Mouse (Mus musculus): Measurements from ENCODE around the gene Asb6. TPM values are rescaled to one million over a fixed set of nuclear protein-coding genes. Genes with fewer than 3 reads are reported as not detected.

Asb6 gene
- total and polyA plus RNA-seq, 3 experiments: 50.1 to 54.6 TPM; not detected in 1

GRCm38 (mm10) chr2:30795889-30796275 lies 34.3 kb downstream of the Asb6 start:
- H3K27ac ChIP-seq (ENCODE audit: control insufficient read depth, low read depth, low read length): no peak overlapping the region
- H3K4me1 ChIP-seq (ENCODE audit: control insufficient read depth in 1 of 2, insufficient read depth in 2 of 2, low read length in 2 of 2): peaks cover 0 to 10% of the 10 kb centered on the region in 2 experiments; a peak in 3 of 4 replicates
- no peak for DNase-seq (ENCODE audit: low read depth, low spot score)
- H3K27me3 ChIP-seq (ENCODE audit: control insufficient read depth in 1 of 2, insufficient read depth in 2 of 2, low read length in 2 of 2): no peaks in the 10 kb centered on the region
- H3K9ac ChIP-seq (ENCODE audit: control insufficient read depth, low read depth, low read length, poor library complexity, severe bottlenecking): peak overlapping the region; percentile 53
- no peaks in the 10 kb centered on the region for H3K79me2 ChIP-seq (ENCODE audit: control insufficient read depth, insufficient read depth, low read length, poor library complexity)
- H3K9me3 ChIP-seq (replicated peaks; ENCODE audit: insufficient read depth, low read length): no peaks in the 10 kb centered on the region
- H3K4me3 ChIP-seq (ENCODE audit: control insufficient read depth in 1 of 2, insufficient read depth in 1 of 2, low read depth in 2 of 2, low read length in 2 of 2): peak overlapping the region; percentile 51 to 77
- peaks cover 0 to 4% of the 10 kb centered on the region in 2 experiments; a peak in 2 of 4 replicates for H3K36me3 ChIP-seq (ENCODE audit: control insufficient read depth in 1 of 2, insufficient read depth in 2 of 2, low read length in 2 of 2)
- no peak for TF ChIP-seq CTCF (IDR thresholded peaks at IDR 0.05 in 2 of 3, conservative IDR thresholded peaks at IDR 0.05 in 1 of 3; ENCODE audit: control insufficient read depth in 1 of 3, insufficient read depth in 1 of 3, low read depth in 2 of 3, low read length in 3 of 3, poor library complexity in 1 of 3, severe bottlenecking in 1 of 3)
- TF ChIP-seq RCOR1 (IDR thresholded peaks at IDR 0.05; ENCODE audit: low read depth, low read length): no peak

GRCm38 (mm10) chr2:30795271-30795888 lies 34.8 kb downstream of the Asb6 start:
- no peak for DNase-seq (ENCODE audit: low read depth, low spot score)
- Histone ChIP-seq H3K4me1 (ENCODE audit: control insufficient read depth in 1 of 2, insufficient read depth in 2 of 2, low read length in 2 of 2) (peaks cover 0 to 10% of the 10 kb centered on the region in 2 experiments; a peak in 3 of 4 replicates), H3K36me3 (ENCODE audit: control insufficient read depth in 1 of 2, insufficient read depth in 2 of 2, low read length in 2 of 2) (peaks cover 0 to 4% of the 10 kb centered on the region in 2 experiments; a peak in 2 of 4 replicates), H3K9me3 (replicated peaks; ENCODE audit: insufficient read depth, low read length) (no peaks in the 10 kb centered on the region), H3K4me3 (ENCODE audit: control insufficient read depth in 1 of 2, insufficient read depth in 1 of 2, low read depth in 2 of 2, low read length in 2 of 2) (peak overlapping the region; percentile 50 to 71), H3K27me3 (ENCODE audit: control insufficient read depth in 1 of 2, insufficient read depth in 2 of 2, low read length in 2 of 2) (no peaks in the 10 kb centered on the region), H3K9ac (ENCODE audit: control insufficient read depth, low read depth, low read length, poor library complexity, severe bottlenecking) (peak overlapping the region; percentile 37), H3K27ac (ENCODE audit: control insufficient read depth, low read depth, low read length) (no peak overlapping the region), H3K79me2 (ENCODE audit: control insufficient read depth, insufficient read depth, low read length, poor library complexity) (no peaks in the 10 kb centered on the region)
- no peak for TF ChIP-seq USF1 (IDR thresholded peaks at IDR 0.05; ENCODE audit: low read depth, low read length)
- no peak for TF ChIP-seq CTCF (IDR thresholded peaks at IDR 0.05 in 2 of 3, conservative IDR thresholded peaks at IDR 0.05 in 1 of 3; ENCODE audit: control insufficient read depth in 1 of 3, insufficient read depth in 1 of 3, low read depth in 2 of 3, low read length in 3 of 3, poor library complexity in 1 of 3, severe bottlenecking in 1 of 3)
- TF ChIP-seq TCF12 (IDR thresholded peaks at IDR 0.05; ENCODE audit: low read depth, low read length): no peak
- no peak for TF ChIP-seq GATA1 (IDR thresholded peaks at IDR 0.05; ENCODE audit: low read depth, low read length)
- TF ChIP-seq BHLHE40 (IDR thresholded peaks at IDR 0.05; ENCODE audit: borderline replicate concordance, low read depth, low read length): no peak
- TF ChIP-seq EP300 (IDR thresholded peaks at IDR 0.05; ENCODE audit: low read depth in 1 of 2, low read length in 2 of 2): no peak
- no peak for TF ChIP-seq MAX (IDR thresholded peaks at IDR 0.05; ENCODE audit: low read length)
- no peak for TF ChIP-seq MXI1 (IDR thresholded peaks at IDR 0.05; ENCODE audit: low read depth, low read length)
- no peak for TF ChIP-seq ZKSCAN1 (IDR thresholded peaks at IDR 0.05; ENCODE audit: low read depth, low read length)

DNA sequence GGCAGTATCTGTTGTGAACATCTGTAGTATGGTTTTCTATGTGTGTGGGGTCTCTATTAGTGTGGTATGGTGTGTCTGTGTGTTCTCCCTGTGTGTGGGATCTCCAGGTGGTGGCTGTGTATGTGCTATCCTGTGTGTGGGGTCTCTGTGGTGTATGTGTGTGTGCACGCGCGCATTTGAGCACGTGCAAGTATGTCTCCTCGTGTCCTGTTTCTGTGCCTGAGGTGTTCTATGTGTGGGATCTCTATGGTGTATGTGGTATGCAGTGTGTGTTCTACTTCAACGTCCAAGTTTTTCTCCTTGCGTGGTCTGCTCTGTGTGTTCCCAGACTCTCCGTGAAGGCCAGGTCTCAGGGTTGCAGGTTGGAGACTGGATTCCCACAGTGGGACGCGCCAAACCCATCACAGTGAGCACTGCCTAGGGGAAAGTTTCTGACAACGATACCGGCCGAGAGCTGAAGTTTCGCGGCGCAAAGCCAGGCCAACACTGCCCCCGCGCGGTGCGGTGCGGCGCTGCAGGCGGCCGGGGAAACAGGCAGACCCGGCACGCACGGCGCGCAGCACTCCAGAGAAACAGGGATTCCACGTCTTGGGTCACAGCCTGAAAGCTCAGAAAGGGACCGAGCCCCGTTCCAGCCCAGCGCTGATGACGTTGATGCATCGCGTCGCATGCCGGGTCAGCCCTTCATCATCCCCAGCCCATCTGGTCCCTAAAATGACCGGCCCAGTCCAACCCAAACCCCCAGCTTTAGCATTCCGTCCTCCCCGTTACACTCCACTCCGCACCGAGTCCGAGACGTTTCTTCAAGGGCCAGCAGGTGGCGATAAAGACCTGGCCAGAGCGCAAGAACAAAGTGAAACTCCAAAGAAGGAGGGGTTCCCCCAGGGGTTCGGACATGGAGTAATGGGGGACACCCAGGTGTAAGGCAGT lies 35.7 kb downstream of the Asb6 start:
- no peaks in the 10 kb centered on the region for H3K9me3 ChIP-seq (replicated peaks; ENCODE audit: insufficient read depth, low read length)
- H3K4me1 ChIP-seq (ENCODE audit: control insufficient read depth in 1 of 2, insufficient read depth in 2 of 2, low read length in 2 of 2): peaks cover 0 to 10% of the 10 kb centered on the region in 2 experiments; a peak in 3 of 4 replicates
- H3K27me3 ChIP-seq (ENCODE audit: control insufficient read depth in 1 of 2, insufficient read depth in 2 of 2, low read length in 2 of 2): no peaks in the 10 kb centered on the region
- H3K27ac ChIP-seq (ENCODE audit: control insufficient read depth, low read depth, low read length): no peak overlapping the region
- H3K36me3 ChIP-seq (ENCODE audit: control insufficient read depth in 1 of 2, insufficient read depth in 2 of 2, low read length in 2 of 2): peaks cover 0 to 4% of the 10 kb centered on the region in 2 experiments; a peak in 2 of 4 replicates
- no peaks in the 10 kb centered on the region for H3K79me2 ChIP-seq (ENCODE audit: control insufficient read depth, insufficient read depth, low read length, poor library complexity)
- H3K4me3 ChIP-seq (ENCODE audit: control insufficient read depth in 1 of 2, insufficient read depth in 1 of 2, low read depth in 2 of 2, low read length in 2 of 2): peak overlapping the region; percentile 50 to 71
- peak; percentile 93 for DNase-seq (ENCODE audit: low read depth, low spot score)
- peak overlapping the region; percentile 52 for H3K9ac ChIP-seq (ENCODE audit: control insufficient read depth, low read depth, low read length, poor library complexity, severe bottlenecking)
- peak in 1 of 2 experiments; percentile 32; a peak in 1 of 4 replicates for TF ChIP-seq POLR2A (IDR thresholded peaks at IDR 0.05; ENCODE audit: control insufficient read depth in 1 of 2, insufficient read depth in 1 of 2, low read depth in 1 of 2, low read length in 2 of 2, poor library complexity in 1 of 2)
- TF ChIP-seq USF2 (IDR thresholded peaks at IDR 0.05; ENCODE audit: borderline replicate concordance in 1 of 2, insufficient read depth in 1 of 2, low read depth in 1 of 2, low read length in 2 of 2): no peak
- TF ChIP-seq E2F4 (IDR thresholded peaks at IDR 0.05; ENCODE audit: borderline replicate concordance, low read depth, low read length): no peak
- TF ChIP-seq USF1 (IDR thresholded peaks at IDR 0.05; ENCODE audit: low read depth, low read length): no peak
- no peak for TF ChIP-seq ELF1 (IDR thresholded peaks at IDR 0.05; ENCODE audit: low read depth, low read length)
- peak; percentile 33; the same call in 1 of the 2 replicates for TF ChIP-seq NELFE (IDR thresholded peaks at IDR 0.05; ENCODE audit: low read depth, low read length)
- no peak for TF ChIP-seq MYB (IDR thresholded peaks at IDR 0.05; ENCODE audit: low read depth, low read length)
- peak; percentile 84 for TF ChIP-seq SMC3 (IDR thresholded peaks at IDR 0.05; ENCODE audit: low read depth, low read length)
- peak; percentile 68 to 99 (median 87) for TF ChIP-seq CTCF (IDR thresholded peaks at IDR 0.05 in 2 of 3, conservative IDR thresholded peaks at IDR 0.05 in 1 of 3; ENCODE audit: control insufficient read depth in 1 of 3, insufficient read depth in 1 of 3, low read depth in 2 of 3, low read length in 3 of 3, poor library complexity in 1 of 3, severe bottlenecking in 1 of 3)
- TF ChIP-seq BHLHE40 (IDR thresholded peaks at IDR 0.05; ENCODE audit: borderline replicate concordance, low read depth, low read length): peak; percentile 44; the same call in 1 of the 2 replicates
- peak; percentile 80 for TF ChIP-seq MYC (IDR thresholded peaks at IDR 0.05; ENCODE audit: low read depth, low read length)
- peak; percentile 72 for TF ChIP-seq MAX (IDR thresholded peaks at IDR 0.05; ENCODE audit: low read length)
- no peak for TF ChIP-seq JUND (IDR thresholded peaks at IDR 0.05; ENCODE audit: low read depth, low read length)
- TF ChIP-seq TBP (IDR thresholded peaks at IDR 0.05; ENCODE audit: low read depth, low read length): no peak
- TF ChIP-seq ETS1 (IDR thresholded peaks at IDR 0.05; ENCODE audit: low read depth, low read length): no peak
